Mouse (Mus musculus): ENCODE measurements around the gene Dcaf5. TPM values are rescaled to one million over a fixed set of nuclear protein-coding genes. Genes with fewer than 3 reads are reported as not detected.

The Dcaf5 gene
- total and polyA plus RNA-seq, 3 experiments, result 8.2 to 13.2 (median 13.0) TPM

- Histone ChIP-seq H3K9me3 (replicated peaks; ENCODE audit: low read length) (peaks cover 2% of the 10 kb centered on the region), H3K36me3 (replicated peaks in 1 of 2; ENCODE audit: control insufficient read depth in 1 of 2, insufficient read depth in 1 of 2, low read length in 1 of 2) (no peaks in the 10 kb centered on the region), H3K4me1 (ENCODE audit: control insufficient read depth in 1 of 2, insufficient read depth in 2 of 2) (peaks cover 4 to 17% of the 10 kb centered on the region in 2 experiments; a peak in 3 of 4 replicates), H3K27me3 (replicated peaks) (no peaks in the 10 kb centered on the region), H3K9ac (ENCODE audit: insufficient read depth, low read depth) (no peak overlapping the region), H3K4me2 (ENCODE audit: insufficient read depth, low read depth, poor library complexity, severe bottlenecking) (no peak overlapping the region), H3K79me2 (replicated peaks; ENCODE audit: control insufficient read depth, extremely low read depth, insufficient read depth, poor library complexity, severe bottlenecking) (no peaks in the 10 kb centered on the region), H3K27ac (ENCODE audit: insufficient read depth, low read depth) (no peak overlapping the region), H3K4me3 (replicated peaks in 1 of 3; ENCODE audit: low read depth in 2 of 3, low read length in 2 of 3, poor library complexity in 1 of 3) (no peak overlapping the region)
- no peak for TF ChIP-seq SMC3 (IDR thresholded peaks at IDR 0.05; ENCODE audit: low read depth, low read length)
- DNase-seq (ENCODE audit: extremely low read depth), result no peak
- in situ Hi-C loops (cut with MboI; ENCODE audit: low pct_ligation_motif_present, low pct_unique_long_range_greater_than_20kb, low sequenced_read_pairs) (no loop called here), dilution Hi-C loops (cut with MboI; ENCODE audit: extremely low pct_ligation_motif_present, extremely low pct_unique_long_range_greater_than_20kb, low sequenced_read_pairs) (no loop called here)
Observed at GRCm38 (mm10) chr12:80324051-80324784, 112.2 kb downstream of the Dcaf5 start.

GRCm38 (mm10) chr12:80323371-80324050, 112.9 kb downstream of the Dcaf5 start:
- H3K27me3 ChIP-seq (replicated peaks), result no peaks in the 10 kb centered on the region
- peaks cover 4 to 22% of the 10 kb centered on the region in 2 experiments; a peak in 3 of 4 replicates for H3K4me1 ChIP-seq (ENCODE audit: control insufficient read depth in 1 of 2, insufficient read depth in 2 of 2)
- H3K4me3 ChIP-seq (replicated peaks in 1 of 3; ENCODE audit: low read depth in 2 of 3, low read length in 2 of 3, poor library complexity in 1 of 3), result no peak overlapping the region
- dilution Hi-C loops (cut with MboI; ENCODE audit: extremely low pct_ligation_motif_present, extremely low pct_unique_long_range_greater_than_20kb, low sequenced_read_pairs), result no loop called here
- TF ChIP-seq CTCF (conservative IDR thresholded peaks at IDR 0.05 in 1 of 2, IDR thresholded peaks at IDR 0.05 in 1 of 2; ENCODE audit: low read depth in 2 of 2, low read length in 2 of 2) (peak in 1 of 2 experiments; percentile 22; a peak in 1 of 4 replicates), POLR2AphosphoS2 (IDR thresholded peaks at IDR 0.05; ENCODE audit: low read depth, low read length) (no peak), USF1 (IDR thresholded peaks at IDR 0.05; ENCODE audit: low read depth, low read length) (no peak)
- H3K79me2 ChIP-seq (replicated peaks; ENCODE audit: control insufficient read depth, extremely low read depth, insufficient read depth, poor library complexity, severe bottlenecking), result no peaks in the 10 kb centered on the region
- peaks cover 2% of the 10 kb centered on the region for H3K9me3 ChIP-seq (replicated peaks; ENCODE audit: low read length)
- DNase-seq (ENCODE audit: extremely low read depth), result no peak
- H3K4me2 ChIP-seq (ENCODE audit: insufficient read depth, low read depth, poor library complexity, severe bottlenecking), result no peak overlapping the region
- no peaks in the 10 kb centered on the region for H3K36me3 ChIP-seq (replicated peaks in 1 of 2; ENCODE audit: control insufficient read depth in 1 of 2, insufficient read depth in 1 of 2, low read length in 1 of 2)
- H3K9ac ChIP-seq (ENCODE audit: insufficient read depth, low read depth), result no peak overlapping the region
- in situ Hi-C loops (cut with MboI; ENCODE audit: low pct_ligation_motif_present, low pct_unique_long_range_greater_than_20kb, low sequenced_read_pairs), result no loop called here
- H3K27ac ChIP-seq (ENCODE audit: insufficient read depth, low read depth), result no peak overlapping the region

GRCm38 (mm10) chr12:80322494-80322893, 113.9 kb downstream of the Dcaf5 start:
- Histone ChIP-seq H3K4me1 (ENCODE audit: control insufficient read depth in 1 of 2, insufficient read depth in 2 of 2) (peaks cover 4 to 22% of the 10 kb centered on the region in 2 experiments; a peak in 3 of 4 replicates), H3K36me3 (replicated peaks in 1 of 2; ENCODE audit: control insufficient read depth in 1 of 2, insufficient read depth in 1 of 2, low read length in 1 of 2) (no peaks in the 10 kb centered on the region), H3K9me3 (replicated peaks; ENCODE audit: low read length) (peaks cover 2% of the 10 kb centered on the region), H3K9ac (ENCODE audit: insufficient read depth, low read depth) (no peak overlapping the region), H3K27ac (ENCODE audit: insufficient read depth, low read depth) (no peak overlapping the region), H3K27me3 (replicated peaks) (no peaks in the 10 kb centered on the region), H3K4me2 (ENCODE audit: insufficient read depth, low read depth, poor library complexity, severe bottlenecking) (no peak overlapping the region), H3K79me2 (replicated peaks; ENCODE audit: control insufficient read depth, extremely low read depth, insufficient read depth, poor library complexity, severe bottlenecking) (no peaks in the 10 kb centered on the region), H3K4me3 (replicated peaks in 1 of 3; ENCODE audit: low read depth in 2 of 3, low read length in 2 of 3, poor library complexity in 1 of 3) (no peak overlapping the region)
- dilution Hi-C loops (cut with MboI; ENCODE audit: extremely low pct_ligation_motif_present, extremely low pct_unique_long_range_greater_than_20kb, low sequenced_read_pairs), result no loop called here
- in situ Hi-C loops (cut with MboI; ENCODE audit: low pct_ligation_motif_present, low pct_unique_long_range_greater_than_20kb, low sequenced_read_pairs), result no loop called here
- TF ChIP-seq TCF12 (IDR thresholded peaks at IDR 0.05; ENCODE audit: low read depth, low read length), result no peak
- TF ChIP-seq ZC3H11A (IDR thresholded peaks at IDR 0.05; ENCODE audit: low read depth, low read length), result no peak
- no peak for TF ChIP-seq USF2 (conservative IDR thresholded peaks at IDR 0.05; ENCODE audit: low read depth, low read length)
- TF ChIP-seq MAZ (IDR thresholded peaks at IDR 0.05; ENCODE audit: low read depth, low read length), result no peak
- TF ChIP-seq NELFE (IDR thresholded peaks at IDR 0.05; ENCODE audit: low read depth, low read length), result no peak
- TF ChIP-seq KAT2A (IDR thresholded peaks at IDR 0.05; ENCODE audit: insufficient replicate concordance, low read length), result no peak
- TF ChIP-seq BHLHE40 (IDR thresholded peaks at IDR 0.05; ENCODE audit: low read depth, low read length), result no peak
- TF ChIP-seq JUN (IDR thresholded peaks at IDR 0.05; ENCODE audit: insufficient read depth, low read depth, low read length), result no peak
- TF ChIP-seq MAFK (IDR thresholded peaks at IDR 0.05; ENCODE audit: insufficient replicate concordance, low read length), result no peak
- no peak for TF ChIP-seq CTCF (conservative IDR thresholded peaks at IDR 0.05 in 1 of 2, IDR thresholded peaks at IDR 0.05 in 1 of 2; ENCODE audit: low read depth in 2 of 2, low read length in 2 of 2)
- TF ChIP-seq POLR2A (IDR thresholded peaks at IDR 0.05; ENCODE audit: low read depth, low read length), result no peak
- TF ChIP-seq MAX (IDR thresholded peaks at IDR 0.05; ENCODE audit: low read length), result no peak
- DNase-seq (ENCODE audit: extremely low read depth), result no peak

Measured in CH12.LX (cell line).